Mouse (Mus musculus) gonadal fat pad, adult 2 months (tissue): ENCODE data around the gene Efs. TPM values are rescaled to one million over a fixed set of nuclear protein-coding genes. Genes with fewer than 3 reads are reported as not detected.
A peak's percentile ranks its signal among the peaks of the same experiment; 100 is the strongest.

Source experiments
- DNase-seq: peaks from one replicate; pipeline ENCODE4 v3.0.0-alpha.2; 2012; ENCODE audit warnings: low read depth
- polyA plus RNA-seq: library from polyadenylated mRNA; depleted of rRNA; stranded (reverse); fragments of >200 nt; gene quantifications from 2 replicates; pipeline ENCODE4 v1.2.3, GENCODE M21; 2012

The Efs gene
- polyA plus RNA-seq, 1 experiment: 12.1 TPM

DNA sequence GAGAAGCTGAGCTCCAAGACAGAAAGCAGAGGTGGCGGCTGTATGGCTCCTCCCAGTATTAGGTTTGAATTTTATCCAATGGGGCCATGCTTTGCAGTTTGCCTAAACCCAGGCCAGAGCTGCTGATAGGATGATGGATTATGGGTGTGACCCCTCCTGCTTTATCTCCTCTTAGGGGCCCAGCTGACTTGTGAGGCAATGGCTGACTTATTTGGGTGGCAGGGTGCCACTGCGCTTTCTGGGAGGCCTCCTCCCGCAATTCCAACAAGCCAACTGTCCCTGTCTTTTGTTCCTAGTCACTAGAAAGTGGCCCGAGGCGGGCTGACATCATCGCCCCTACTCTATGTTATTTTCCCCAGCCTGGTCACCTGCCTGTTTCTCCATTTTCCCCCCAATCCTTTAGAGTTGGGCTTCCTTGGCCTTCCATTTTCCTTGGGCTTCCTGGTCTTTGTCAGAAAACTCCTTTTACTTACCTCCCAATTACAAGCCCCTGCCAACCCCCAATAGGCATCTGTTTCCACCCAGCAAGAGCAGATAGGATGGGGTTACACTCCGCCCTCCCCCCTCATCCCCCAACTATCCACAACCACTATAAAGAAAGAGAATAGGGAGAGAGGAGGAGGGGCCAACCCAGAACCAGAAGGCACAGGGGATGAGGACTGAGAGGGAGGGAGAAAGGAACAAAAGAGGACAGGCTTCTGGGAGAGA is 1.1 kb downstream of the Efs start:
- DNase-seq: no peak

DNA sequence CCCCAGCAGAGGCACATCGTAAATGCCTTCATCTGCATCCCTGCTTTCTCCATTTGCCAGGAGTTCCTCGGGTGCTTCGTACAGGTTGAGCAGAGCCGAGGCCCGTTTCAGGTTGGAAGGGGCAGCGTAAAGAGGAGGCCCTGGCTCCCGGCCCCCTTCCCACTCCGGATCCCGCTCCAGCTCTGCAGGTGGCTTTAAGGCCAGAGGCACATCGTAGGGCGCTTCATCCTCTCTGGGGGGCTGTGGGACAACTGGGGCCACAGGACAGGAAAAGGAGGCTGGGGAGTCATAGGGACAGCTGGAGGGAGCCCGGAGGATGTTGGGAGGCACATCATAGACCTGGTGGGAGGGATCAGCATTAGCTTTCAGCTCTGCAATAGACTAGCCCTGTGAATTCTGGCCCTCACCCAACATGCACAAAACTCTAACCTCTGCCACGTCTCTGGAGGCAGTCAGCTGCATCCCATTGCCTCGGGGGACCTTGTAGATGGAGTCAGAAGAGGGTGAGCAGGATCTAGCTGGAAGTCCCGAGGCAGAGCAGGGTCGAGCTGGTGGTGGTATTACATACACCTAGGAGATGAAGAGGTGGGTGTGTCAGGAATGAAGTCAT is 5.7 kb downstream of the Efs start:
- DNase-seq: no peak

DNA sequence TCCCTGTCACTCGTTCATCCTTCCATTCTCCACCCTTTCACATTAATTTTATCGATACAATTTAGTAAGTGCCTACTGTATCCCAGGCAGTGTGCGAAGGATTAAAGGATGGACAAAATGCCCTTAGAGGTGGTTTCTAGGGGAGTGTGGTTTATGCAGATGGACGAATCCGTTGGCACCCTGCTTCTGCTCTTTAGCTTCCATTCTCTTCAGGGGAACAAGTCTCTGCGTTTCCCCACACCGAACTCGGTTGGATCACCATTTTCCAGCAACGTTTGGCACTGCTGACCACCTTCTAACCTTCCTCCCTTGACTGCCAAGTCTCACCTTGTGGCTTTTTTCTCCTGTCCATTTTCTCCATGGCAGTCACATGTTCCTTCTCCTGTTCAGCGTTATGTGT is 12.6 kb downstream of the Efs start:
- no peak for DNase-seq

DNA sequence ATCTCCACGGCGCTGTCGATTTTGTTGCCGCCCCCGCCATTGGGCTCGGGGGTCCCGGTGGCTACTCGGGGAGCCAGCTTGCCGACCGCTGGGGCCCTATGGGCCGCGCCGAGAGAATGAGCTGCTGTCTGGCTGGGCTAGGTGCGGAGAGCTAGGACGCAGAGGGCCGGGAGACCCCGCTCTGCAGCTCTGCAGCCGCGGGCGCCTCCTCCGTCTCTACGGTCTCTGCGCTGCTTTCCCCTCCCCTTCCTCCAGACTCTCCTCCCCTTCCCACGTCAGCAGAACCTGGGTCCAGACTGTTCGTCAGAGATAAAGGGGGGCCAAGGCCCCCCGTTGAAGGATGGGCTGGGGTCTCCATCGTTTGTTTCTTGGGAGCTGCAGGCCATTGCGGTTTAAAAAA is 13.0 kb downstream of the Efs start, which contains the start of gene Slc22a17:
TSS of gene Slc22a17 (minus strand) at position 247 of the 400 bp plus-strand sequence.
- no peak for DNase-seq

DNA sequence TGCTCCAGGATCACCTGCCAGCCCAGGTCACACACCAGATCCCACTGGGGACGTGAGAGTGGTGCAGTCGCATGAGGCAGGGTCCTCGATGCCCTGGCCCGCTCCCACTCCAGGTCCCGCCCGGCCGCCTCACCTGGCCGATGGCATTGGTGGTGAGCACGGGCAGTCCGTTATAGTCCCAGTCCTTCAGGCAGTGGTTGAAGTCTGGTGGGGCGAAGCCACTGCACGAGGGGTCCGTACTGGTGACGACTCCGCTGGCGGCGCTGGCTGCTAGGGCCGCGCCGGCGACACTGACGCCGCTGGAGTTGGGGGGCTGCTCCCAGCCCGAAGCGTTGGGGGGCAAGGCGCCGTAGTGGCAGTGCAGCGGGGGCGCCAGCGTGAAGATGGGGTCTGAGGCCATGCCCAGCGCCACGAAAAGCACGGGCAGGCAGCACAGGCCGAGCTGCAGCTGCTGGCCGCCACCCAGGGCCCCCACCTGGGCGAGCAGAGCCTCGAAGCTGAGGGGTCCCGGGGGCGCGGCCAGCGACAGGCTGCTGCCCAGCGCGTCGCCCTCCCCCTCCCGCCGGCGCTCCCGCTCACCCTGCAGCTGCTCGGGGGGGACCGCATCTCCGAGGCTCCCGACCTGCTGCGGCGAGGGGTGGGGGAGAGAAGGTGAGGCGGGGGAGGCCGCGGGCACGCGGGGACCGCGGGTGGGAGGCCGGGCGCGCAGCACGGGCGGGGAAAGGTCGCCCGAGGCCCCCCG is 13.6 kb downstream of the Efs start:
- no peak for DNase-seq

DNA sequence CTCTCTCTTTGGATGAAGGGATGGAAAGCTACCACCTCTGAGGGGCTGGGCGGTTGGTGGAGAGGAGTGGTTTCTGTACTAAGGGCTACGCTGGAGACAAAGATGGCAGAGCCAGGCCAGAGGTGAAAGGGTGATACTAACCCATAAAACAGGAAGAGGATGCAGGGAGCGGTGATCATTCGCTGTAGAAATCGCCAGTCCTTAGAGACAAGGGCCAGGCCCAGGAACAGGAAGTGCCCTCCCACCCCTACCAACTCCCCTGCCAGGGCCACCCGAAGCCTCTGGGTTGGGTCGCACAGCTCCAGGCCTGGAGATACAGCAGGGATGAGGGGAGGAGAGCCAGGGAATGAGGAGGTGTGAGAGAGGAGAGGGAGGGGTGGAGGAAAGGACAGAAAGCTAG is 17.2 kb downstream of the Efs start:
- DNase-seq: no peak

DNA sequence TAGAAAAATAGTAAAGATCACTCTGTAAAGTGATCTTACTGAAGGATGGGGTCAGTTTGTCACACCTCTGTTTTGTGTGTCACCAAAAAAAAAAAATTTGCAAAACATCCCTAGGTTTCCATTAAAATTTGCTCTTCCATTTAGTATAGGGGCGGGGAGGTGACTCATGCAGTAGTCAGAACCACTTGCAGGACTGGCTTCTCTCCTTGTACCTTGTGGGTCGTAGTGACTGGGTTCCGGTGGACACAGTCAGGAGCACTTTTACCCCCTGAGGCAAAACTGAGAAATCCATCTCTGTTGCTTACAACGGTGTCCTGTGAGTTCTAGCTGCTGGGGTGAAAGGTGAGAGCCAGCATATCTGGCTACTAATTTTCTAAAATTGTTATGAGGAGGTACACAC is 22.3 kb downstream of the Efs start:
- DNase-seq: no peak

DNA sequence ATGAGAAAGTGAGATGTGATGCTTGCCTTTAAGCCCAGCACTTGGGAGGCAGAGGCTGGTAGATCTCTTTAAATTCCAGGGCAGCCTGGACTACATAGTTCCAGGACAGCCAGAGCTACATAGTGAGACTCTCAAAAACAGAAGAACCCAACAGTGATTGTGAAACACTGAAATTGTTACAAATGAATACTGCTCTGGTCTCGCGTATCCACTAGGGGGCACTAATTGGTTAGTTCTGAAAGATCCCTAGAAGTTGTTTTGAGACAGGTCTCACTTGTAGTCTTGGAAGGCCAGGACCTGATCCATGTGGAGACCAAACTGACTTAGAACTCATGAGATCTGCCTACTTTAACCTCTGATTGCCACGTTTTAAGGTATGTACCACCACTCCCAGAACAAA is 25.5 kb downstream of the Efs start:
- DNase-seq: no peak

DNA sequence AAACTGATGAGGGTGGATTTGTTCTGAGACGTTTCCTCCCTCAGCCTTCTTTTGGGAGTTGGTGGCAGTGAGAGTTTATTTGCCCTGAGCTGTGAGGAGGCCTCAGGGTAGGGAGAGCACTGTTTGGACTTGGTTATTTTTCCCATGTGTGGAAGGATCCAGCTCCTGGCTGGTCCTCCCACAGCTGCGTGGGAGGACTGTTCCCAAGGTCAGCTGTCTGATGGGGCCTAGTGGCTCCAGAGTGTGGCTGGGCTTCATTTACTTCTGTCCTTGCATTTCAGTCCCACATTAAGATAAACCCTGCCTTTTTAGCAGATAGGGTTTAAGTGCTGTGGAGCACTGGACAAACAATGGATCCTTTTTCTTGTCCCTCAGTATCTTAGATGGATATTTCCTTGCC is 28.5 kb downstream of the Efs start:
- DNase-seq: no peak

DNA sequence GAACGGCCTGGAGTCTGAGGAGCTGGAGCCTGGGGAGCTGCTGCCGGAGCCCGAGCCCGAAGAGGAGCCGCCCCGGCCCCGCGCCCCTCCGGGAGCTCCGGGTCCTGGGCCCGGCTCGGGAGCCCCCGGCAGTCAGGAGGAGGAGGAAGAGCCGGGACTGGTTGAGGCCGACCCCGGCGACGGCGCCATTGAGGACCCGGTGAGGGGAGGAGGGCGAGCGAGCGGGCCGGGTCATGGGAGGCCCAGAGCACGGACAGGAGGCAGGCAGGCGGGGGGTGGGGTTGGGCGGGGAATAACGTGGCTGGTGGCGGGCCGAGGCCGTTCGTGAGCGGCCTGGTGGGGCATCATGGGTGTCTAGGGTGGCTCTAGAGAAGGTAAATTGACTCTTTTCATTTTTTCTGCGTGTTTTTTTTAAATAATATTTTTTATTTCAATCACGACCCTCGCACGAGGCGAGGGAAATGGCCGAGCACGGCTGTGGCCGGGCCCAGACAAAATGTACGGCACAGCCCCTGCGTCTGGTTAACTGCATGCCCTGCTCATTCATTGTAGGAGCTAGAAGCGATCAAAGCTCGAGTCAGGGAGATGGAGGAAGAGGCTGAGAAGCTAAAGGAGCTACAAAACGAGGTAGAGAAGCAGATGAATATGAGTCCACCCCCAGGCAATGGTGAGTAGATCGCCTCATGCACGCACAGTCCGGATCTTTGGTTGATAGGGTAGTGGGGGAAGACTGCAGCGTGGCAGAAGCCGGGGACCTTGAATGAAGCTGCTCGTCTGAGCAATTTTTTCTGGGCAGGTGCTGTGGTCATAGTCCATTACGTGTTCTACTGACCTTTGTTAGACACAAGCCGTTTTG is 31.4 kb downstream of the Efs start:
- DNase-seq: no peak

DNA sequence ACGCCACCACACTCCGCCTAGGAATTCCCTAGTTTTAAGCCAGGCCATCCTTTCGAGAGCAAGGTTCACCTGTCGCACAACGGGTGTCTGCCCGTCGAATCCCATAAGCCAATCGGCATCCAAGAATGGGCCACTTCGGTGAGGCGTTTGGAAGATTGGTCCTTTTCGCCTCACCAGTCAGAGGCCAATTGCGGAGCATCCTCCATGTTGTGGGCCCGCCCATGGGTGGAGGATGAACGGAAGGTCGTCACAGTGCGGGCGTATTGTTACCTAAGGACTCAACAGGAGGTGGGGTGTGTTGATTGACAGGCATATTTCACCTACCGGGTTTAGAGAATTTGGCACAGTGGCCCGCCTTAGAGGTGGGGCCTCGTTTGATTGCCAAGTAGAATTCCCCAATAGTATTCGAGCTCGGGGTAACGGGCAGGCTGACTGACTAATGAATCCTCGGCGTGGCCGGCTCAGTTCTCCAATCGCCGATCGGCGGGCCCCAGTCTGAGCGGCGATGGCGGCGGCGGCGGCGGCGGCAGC is 32.2 kb downstream of the Efs start:
- DNase-seq: peak; percentile 98

DNA sequence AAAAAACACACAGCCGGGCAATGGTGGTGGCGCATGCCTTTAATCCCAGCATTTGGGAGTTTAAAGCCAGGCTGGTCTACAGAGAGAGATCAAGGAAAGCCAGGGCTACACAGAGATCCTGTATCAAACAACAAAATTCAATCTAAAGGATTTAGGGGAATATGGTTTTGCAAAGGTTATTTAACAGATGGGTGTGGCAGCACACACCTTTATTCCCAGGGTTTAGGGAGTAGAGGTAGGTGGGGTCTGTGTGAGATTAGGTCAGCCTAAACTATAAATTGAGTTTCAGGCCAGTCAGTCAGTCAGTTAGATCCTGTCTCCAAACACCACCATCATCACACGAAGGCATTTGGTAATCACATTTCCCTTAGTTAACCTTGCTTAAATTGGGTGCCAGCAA is 33.7 kb downstream of the Efs start, which contains the start of gene Pabpn1:
TSS of gene Pabpn1 (plus strand) at position 301 of the 400 bp plus-strand sequence.
- no peak for DNase-seq

DNA sequence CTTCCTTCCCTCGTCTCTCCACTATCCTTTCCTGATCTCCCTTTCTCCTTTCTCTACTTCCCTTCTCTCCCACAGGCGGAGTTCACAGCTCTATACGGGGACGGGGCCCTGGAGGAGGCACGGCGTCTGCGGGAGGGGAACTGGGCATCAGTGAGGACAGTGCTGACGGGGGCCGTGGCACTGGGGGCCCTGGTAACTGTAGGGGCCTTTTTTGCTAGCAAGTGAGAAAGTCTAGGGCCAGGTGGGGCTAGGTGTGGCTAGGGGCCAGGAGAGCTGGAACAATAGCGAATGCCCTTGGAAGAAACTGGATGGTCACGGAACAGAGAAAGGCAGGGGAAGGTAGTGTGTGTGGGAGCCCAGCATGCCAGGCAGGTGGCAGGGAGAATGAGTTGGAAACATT is 40.6 kb downstream of the Efs start:
- DNase-seq: no peak

DNA sequence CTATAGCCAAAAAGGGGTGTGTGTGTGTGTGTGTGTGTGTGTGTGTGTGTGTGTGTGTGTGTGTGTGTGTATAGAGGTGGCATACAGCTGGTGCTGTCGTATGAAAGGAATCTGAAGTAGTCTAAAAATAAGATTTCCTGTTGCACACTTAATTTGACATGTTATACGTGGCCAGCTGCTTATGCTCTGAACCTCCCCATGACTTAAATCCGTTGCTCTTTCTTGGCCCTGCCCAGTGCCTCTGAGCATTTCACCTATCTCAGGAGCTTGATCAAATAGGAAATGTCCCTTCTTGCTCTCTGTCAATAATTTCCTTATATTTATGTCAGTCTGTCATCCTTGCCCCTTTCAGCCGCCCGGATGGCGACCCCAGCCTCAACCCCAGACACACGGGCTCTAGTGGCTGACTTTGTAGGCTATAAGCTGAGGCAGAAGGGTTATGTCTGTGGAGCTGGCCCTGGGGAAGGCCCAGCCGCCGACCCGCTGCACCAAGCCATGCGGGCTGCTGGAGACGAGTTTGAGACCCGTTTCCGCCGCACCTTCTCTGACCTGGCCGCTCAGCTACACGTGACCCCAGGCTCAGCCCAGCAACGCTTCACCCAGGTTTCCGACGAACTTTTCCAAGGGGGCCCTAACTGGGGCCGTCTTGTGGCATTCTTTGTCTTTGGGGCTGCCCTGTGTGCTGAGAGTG is 41.8 kb downstream of the Efs start:
- no peak for DNase-seq

DNA sequence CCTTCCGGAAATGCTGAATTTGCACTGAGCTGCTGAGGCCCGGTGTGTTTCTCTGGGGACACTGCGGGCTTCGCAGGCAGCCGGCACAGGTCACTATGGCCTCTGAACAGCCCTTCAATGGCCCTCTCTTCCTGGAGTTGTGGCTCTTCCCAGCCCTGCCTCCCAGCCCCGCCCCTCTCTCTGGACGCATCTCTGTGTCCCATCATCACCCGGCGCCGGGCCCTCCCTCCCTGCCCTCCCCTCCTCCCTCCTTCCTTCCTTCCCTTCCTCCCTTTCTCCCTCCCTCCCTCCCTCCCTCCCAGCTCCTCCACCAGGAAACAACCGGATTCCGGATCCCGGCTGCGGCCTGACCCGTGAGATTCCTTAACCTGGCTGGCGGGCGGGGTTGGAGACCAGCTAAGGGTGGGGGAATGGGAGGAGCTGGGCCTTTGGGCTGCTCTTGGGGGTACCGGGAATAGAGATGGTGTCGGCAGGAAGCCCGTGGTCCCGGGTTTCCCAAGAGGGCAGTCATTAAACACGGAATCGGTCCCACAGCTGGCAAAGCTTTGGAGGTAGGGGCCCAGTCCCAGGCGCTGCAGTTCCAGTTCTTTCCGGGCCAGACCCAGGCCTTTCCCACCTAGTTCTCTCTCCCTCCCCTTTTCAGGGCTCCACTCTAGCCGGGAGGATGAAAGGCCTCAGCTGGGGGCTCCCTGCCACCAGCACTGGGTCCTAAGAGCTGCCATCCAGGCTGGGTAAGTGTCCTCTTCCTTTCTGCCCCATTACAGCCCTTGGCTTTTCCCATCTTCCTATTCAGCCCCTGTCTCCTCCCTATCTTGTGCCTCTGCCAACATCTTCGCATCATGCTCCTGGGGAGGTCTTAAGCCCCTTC is 42.5 kb downstream of the Efs start, which contains the start of the genes Bcl2l2 and Gm20521:
TSS of gene Bcl2l2 (plus strand) at position 224 of the 868 bp plus-strand sequence.
TSS of gene Gm20521 (plus strand) at position 288 of the 868 bp plus-strand sequence.
- no peak for DNase-seq

DNA sequence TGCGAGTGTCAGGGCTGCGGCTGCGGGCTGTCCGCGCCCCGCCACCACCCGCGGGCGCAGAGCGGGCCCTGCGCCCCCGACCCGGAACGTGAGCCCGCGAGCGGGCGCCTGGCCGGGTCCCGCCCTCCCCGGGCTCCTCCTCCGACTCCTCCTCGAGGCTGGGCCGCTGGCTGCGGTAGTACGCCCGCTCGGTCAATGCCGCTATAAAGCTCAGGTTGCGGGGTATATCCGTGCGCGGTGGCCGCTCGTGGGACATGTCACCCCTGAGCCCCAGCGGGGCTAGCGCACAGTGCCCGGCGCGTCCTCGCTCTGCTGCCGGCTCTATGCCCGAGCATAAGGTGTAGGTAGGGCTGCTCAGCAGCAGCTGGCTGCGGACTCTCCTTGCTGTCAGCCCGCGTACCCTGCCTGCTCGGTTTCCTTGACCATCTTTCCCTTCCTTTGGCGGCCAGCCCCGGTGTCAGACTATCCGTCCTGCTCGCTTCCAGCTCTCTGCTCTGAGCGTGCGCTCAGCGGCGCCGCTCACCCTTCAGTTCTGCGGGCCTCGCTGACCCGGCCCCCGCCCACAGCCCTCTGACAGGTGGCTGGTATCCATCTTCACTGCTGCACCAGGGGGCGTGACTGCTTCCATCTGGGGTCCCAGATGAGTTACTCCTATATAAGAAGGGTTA is 48.7 kb downstream of the Efs start, which contains the start of gene Ppp1r3e:
TSS of gene Ppp1r3e (minus strand) at position 503 of the 668 bp plus-strand sequence.
- DNase-seq: no peak

DNA sequence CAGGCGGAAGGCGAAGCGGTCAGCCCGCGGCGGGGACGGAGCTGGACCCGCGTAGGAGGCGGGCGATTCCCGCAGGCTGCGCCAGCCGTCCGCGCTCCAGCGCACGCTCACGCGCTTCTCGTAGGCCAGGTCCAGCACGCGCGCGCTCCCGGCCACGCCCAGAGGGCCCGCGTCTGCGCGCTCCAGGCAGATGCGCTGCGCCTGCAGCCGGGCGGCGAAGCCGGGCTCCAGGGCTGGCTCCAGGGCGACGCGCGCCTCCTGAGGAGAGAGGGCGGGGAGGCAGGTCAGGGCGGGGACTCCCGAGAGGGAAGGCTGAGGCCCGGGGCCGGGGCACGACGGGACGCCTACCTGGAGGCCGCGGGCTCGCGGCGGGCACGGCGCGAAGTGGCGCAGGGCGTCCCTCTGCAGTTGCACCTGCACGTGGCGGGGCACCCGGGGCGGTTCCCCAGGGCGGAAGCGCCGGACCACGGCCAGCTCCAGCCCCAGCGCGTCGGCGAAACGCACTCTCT is 49.3 kb downstream of the Efs start:
- DNase-seq: no peak

DNA sequence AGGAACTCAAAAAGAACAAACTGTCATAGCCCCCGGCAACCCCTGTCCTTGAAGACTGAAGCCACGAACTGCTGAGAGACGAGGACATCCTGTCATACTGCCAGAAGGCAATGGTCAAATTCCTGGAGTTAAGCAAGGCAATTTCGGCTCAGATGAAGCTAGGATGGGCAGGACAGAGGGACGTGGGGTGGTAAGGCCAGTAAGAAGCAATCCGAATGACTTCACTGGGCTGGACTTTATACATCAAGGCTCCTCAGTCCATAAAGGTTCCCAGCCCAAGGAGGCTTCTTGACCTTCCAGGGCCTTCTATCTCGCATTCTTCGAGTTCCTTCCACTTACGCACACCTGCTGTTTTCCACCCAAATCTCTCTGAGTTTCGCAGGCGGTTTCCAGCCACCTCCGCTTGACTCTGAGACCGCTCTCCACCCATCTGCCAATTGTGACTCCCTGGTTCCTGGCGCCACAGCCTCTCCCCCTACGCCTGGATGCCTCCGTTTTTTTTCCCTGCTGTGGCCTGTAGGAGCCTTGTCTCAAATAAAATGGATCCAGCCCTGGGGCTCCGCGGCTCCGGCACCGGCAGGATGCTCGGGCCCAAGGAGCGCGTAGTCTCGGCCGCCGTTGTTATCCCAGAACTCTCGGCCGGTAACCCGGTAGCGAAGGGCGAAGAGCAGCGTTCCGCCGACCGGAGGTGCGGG is 49.9 kb downstream of the Efs start:
- DNase-seq: no peak
